Mouse (Mus musculus): Measurements from ENCODE around the gene Tbc1d2b. TPM values are rescaled to one million over a fixed set of nuclear protein-coding genes. Genes with fewer than 3 reads are reported as not detected.

Gene Tbc1d2b
- polyA plus RNA-seq, 1 experiment, result 6.7 TPM

GRCm38 (mm10) chr9:90276779-90277178, 6.2 kb upstream of the Tbc1d2b start:
- Histone ChIP-seq H3K4me3 (ENCODE audit: insufficient read depth, poor library complexity, severe bottlenecking) (no peak overlapping the region), H3K79me3 (ENCODE audit: low read depth) (no peaks in the 10 kb centered on the region), H3K27me3 (ENCODE audit: control insufficient read depth, insufficient read depth, insufficient read length) (no peaks in the 10 kb centered on the region), H3K79me2 (ENCODE audit: control insufficient read depth, insufficient read depth) (no peaks in the 10 kb centered on the region), H3ac (ENCODE audit: control insufficient read depth, insufficient read length, low read depth) (no peak overlapping the region), H3K36me3 (ENCODE audit: control insufficient read depth, insufficient read depth) (no peaks in the 10 kb centered on the region)
- TF ChIP-seq CEBPB (IDR thresholded peaks at IDR 0.05; ENCODE audit: low read depth) (no peak), CTCF (IDR thresholded peaks at IDR 0.05; ENCODE audit: control insufficient read depth, insufficient read depth, insufficient read length) (no peak), USF1 (IDR thresholded peaks at IDR 0.05; ENCODE audit: low read depth) (no peak), FOSL1 (IDR thresholded peaks at IDR 0.05; ENCODE audit: insufficient read depth, low read length, poor library complexity, severe bottlenecking) (no peak), MYOG (IDR thresholded peaks at IDR 0.05; ENCODE audit: control insufficient read depth, extremely low read depth, insufficient read length) (no peak), MAX (IDR thresholded peaks at IDR 0.05) (no peak), MYOD1 (IDR thresholded peaks at IDR 0.05; ENCODE audit: control insufficient read depth, insufficient read length, low read depth) (no peak)

GRCm38 (mm10) chr9:90275906-90276305, 5.3 kb upstream of the Tbc1d2b start:
- Histone ChIP-seq H3K36me3 (ENCODE audit: control insufficient read depth, insufficient read depth) (no peaks in the 10 kb centered on the region), H3K79me2 (ENCODE audit: control insufficient read depth, insufficient read depth) (no peaks in the 10 kb centered on the region), H3K4me3 (ENCODE audit: insufficient read depth, poor library complexity, severe bottlenecking) (no peak overlapping the region), H3K79me3 (ENCODE audit: low read depth) (no peaks in the 10 kb centered on the region), H3ac (ENCODE audit: control insufficient read depth, insufficient read length, low read depth) (no peak overlapping the region), H3K27me3 (ENCODE audit: control insufficient read depth, insufficient read depth, insufficient read length) (no peaks in the 10 kb centered on the region)
- TF ChIP-seq FOSL1 (IDR thresholded peaks at IDR 0.05; ENCODE audit: insufficient read depth, low read length, poor library complexity, severe bottlenecking) (no peak), USF1 (IDR thresholded peaks at IDR 0.05; ENCODE audit: low read depth) (no peak), MYOD1 (IDR thresholded peaks at IDR 0.05; ENCODE audit: control insufficient read depth, insufficient read length, low read depth) (no peak), MAX (IDR thresholded peaks at IDR 0.05) (no peak), CEBPB (IDR thresholded peaks at IDR 0.05; ENCODE audit: low read depth) (no peak), CTCF (IDR thresholded peaks at IDR 0.05; ENCODE audit: control insufficient read depth, insufficient read depth, insufficient read length) (no peak), MYOG (IDR thresholded peaks at IDR 0.05; ENCODE audit: control insufficient read depth, extremely low read depth, insufficient read length) (no peak)

- H3K27me3 ChIP-seq (ENCODE audit: control insufficient read depth, insufficient read depth, insufficient read length), result no peaks in the 10 kb centered on the region
- no peak overlapping the region for H3ac ChIP-seq (ENCODE audit: control insufficient read depth, insufficient read length, low read depth)
- H3K79me3 ChIP-seq (ENCODE audit: low read depth), result no peaks in the 10 kb centered on the region
- TF ChIP-seq MAX (IDR thresholded peaks at IDR 0.05), result no peak
- TF ChIP-seq FOSL1 (IDR thresholded peaks at IDR 0.05; ENCODE audit: insufficient read depth, low read length, poor library complexity, severe bottlenecking), result no peak
- TF ChIP-seq MYOD1 (IDR thresholded peaks at IDR 0.05; ENCODE audit: control insufficient read depth, insufficient read length, low read depth), result no peak
- TF ChIP-seq CEBPB (IDR thresholded peaks at IDR 0.05; ENCODE audit: low read depth), result no peak
- no peak for TF ChIP-seq MYOG (IDR thresholded peaks at IDR 0.05; ENCODE audit: control insufficient read depth, extremely low read depth, insufficient read length)
- no peak for TF ChIP-seq CTCF (IDR thresholded peaks at IDR 0.05; ENCODE audit: control insufficient read depth, insufficient read depth, insufficient read length)
- TF ChIP-seq USF1 (IDR thresholded peaks at IDR 0.05; ENCODE audit: low read depth), result no peak
- H3K4me3 ChIP-seq (ENCODE audit: insufficient read depth, poor library complexity, severe bottlenecking), result no peak overlapping the region
- H3K79me2 ChIP-seq (ENCODE audit: control insufficient read depth, insufficient read depth), result no peaks in the 10 kb centered on the region
- H3K36me3 ChIP-seq (ENCODE audit: control insufficient read depth, insufficient read depth), result no peaks in the 10 kb centered on the region
Observed at GRCm38 (mm10) chr9:90275500-90275899, 4.9 kb upstream of the Tbc1d2b start.

- TF ChIP-seq MYOG (IDR thresholded peaks at IDR 0.05; ENCODE audit: control insufficient read depth, extremely low read depth, insufficient read length), result no peak
- TF ChIP-seq CEBPB (IDR thresholded peaks at IDR 0.05; ENCODE audit: low read depth), result no peak
- TF ChIP-seq MYOD1 (IDR thresholded peaks at IDR 0.05; ENCODE audit: control insufficient read depth, insufficient read length, low read depth), result no peak
- no peak for TF ChIP-seq CTCF (IDR thresholded peaks at IDR 0.05; ENCODE audit: control insufficient read depth, insufficient read depth, insufficient read length)
- TF ChIP-seq USF1 (IDR thresholded peaks at IDR 0.05; ENCODE audit: low read depth), result no peak
- no peak for TF ChIP-seq MAX (IDR thresholded peaks at IDR 0.05)
- TF ChIP-seq FOSL1 (IDR thresholded peaks at IDR 0.05; ENCODE audit: insufficient read depth, low read length, poor library complexity, severe bottlenecking), result no peak
- Histone ChIP-seq H3K79me3 (ENCODE audit: low read depth) (no peaks in the 10 kb centered on the region), H3K27me3 (ENCODE audit: control insufficient read depth, insufficient read depth, insufficient read length) (no peaks in the 10 kb centered on the region), H3K79me2 (ENCODE audit: control insufficient read depth, insufficient read depth) (no peaks in the 10 kb centered on the region), H3K4me3 (ENCODE audit: insufficient read depth, poor library complexity, severe bottlenecking) (no peak overlapping the region), H3ac (ENCODE audit: control insufficient read depth, insufficient read length, low read depth) (no peak overlapping the region), H3K36me3 (ENCODE audit: control insufficient read depth, insufficient read depth) (no peaks in the 10 kb centered on the region)
Observed at GRCm38 (mm10) chr9:90274516-90274915, 3.9 kb upstream of the Tbc1d2b start.

GRCm38 (mm10) chr9:90272346-90272745, 1.7 kb upstream of the Tbc1d2b start:
- no peaks in the 10 kb centered on the region for H3K79me2 ChIP-seq (ENCODE audit: control insufficient read depth, insufficient read depth)

More at GRCm38 (mm10) chr9:90272346-90272745, 1.7 kb upstream of the Tbc1d2b start:
- Histone ChIP-seq H3ac (ENCODE audit: control insufficient read depth, insufficient read length, low read depth) (no peak overlapping the region), H3K4me3 (ENCODE audit: insufficient read depth, poor library complexity, severe bottlenecking) (no peak overlapping the region), H3K79me3 (ENCODE audit: low read depth) (no peaks in the 10 kb centered on the region), H3K36me3 (ENCODE audit: control insufficient read depth, insufficient read depth) (no peaks in the 10 kb centered on the region), H3K27me3 (ENCODE audit: control insufficient read depth, insufficient read depth, insufficient read length) (no peaks in the 10 kb centered on the region)
- no peak for TF ChIP-seq MYOD1 (IDR thresholded peaks at IDR 0.05; ENCODE audit: control insufficient read depth, insufficient read length, low read depth)
- TF ChIP-seq CTCF (IDR thresholded peaks at IDR 0.05; ENCODE audit: control insufficient read depth, insufficient read depth, insufficient read length), result no peak
- no peak for TF ChIP-seq USF1 (IDR thresholded peaks at IDR 0.05; ENCODE audit: low read depth)
- TF ChIP-seq MAX (IDR thresholded peaks at IDR 0.05), result no peak
- no peak for TF ChIP-seq CEBPB (IDR thresholded peaks at IDR 0.05; ENCODE audit: low read depth)
- TF ChIP-seq FOSL1 (IDR thresholded peaks at IDR 0.05; ENCODE audit: insufficient read depth, low read length, poor library complexity, severe bottlenecking), result no peak
- no peak for TF ChIP-seq MYOG (IDR thresholded peaks at IDR 0.05; ENCODE audit: control insufficient read depth, extremely low read depth, insufficient read length)
